Mouse (Mus musculus) hindbrain, embryonic 11.5 days (tissue): ENCODE data around the gene Cyp4a31. TPM values are rescaled to one million over a fixed set of nuclear protein-coding genes. Genes with fewer than 3 reads are reported as not detected.
"Not testable (repeated sequence)": the region's sequence is repeated elsewhere in the genome, so short reads cannot be mapped to it uniquely, and the experiment has no call there.

Experiments
- ATAC-seq: fragments of 200-750 bp; cut with Nextera tagmentation; 2 replicates; pipeline ENCODE4 v1.8.0; 2017; ENCODE audit warnings: mild to moderate bottlenecking, moderate TSS enrichment, moderate library complexity; ENCODE audit not compliant: low FRiP score
- DNase-seq: peaks from one replicate; pipeline ENCODE4 v3.0.0-alpha.2; 2015; ENCODE audit warnings: low spot score
- H3K27ac ChIP-seq: fragments of 300-500 bp; sonication (generic); 2 replicates; pipeline ENCODE4 v1.5.1; 2014; ENCODE audit warnings: mild to moderate bottlenecking, low read depth, low read length
- H3K27me3 ChIP-seq: fragments of 300-500 bp; sonication (generic); 2 replicates; pipeline ENCODE4 v1.6.1; 2014; ENCODE audit warnings: mild to moderate bottlenecking, low read length, moderate library complexity, mixed read lengths; ENCODE audit not compliant: control insufficient read depth, insufficient read depth
- H3K36me3 ChIP-seq: fragments of 300-500 bp; sonication (generic); 2 replicates; pipeline ENCODE4 v1.6.1; 2014; ENCODE audit warnings: mild to moderate bottlenecking, low read length, moderate library complexity, mixed read lengths; ENCODE audit not compliant: control insufficient read depth, insufficient read depth
- H3K4me1 ChIP-seq: fragments of 300-500 bp; sonication (generic); replicated peaks from 2 replicates; pipeline ENCODE4 v1.6.1; 2014; ENCODE audit warnings: low read length, mixed read lengths; ENCODE audit not compliant: control insufficient read depth, insufficient read depth
- H3K4me2 ChIP-seq: fragments of 300-500 bp; sonication (generic); replicated peaks from 2 replicates; pipeline ENCODE4 v1.6.1; 2014; ENCODE audit warnings: mild to moderate bottlenecking, low read depth, low read length
- H3K4me3 ChIP-seq: fragments of 300-500 bp; sonication (generic); 2 replicates; pipeline ENCODE4 v1.5.1; 2014; ENCODE audit warnings: low read depth, low read length
- H3K9ac ChIP-seq: fragments of 300-500 bp; sonication (generic); 2 replicates; pipeline ENCODE4 v1.6.1; 2014; ENCODE audit warnings: low read depth, low read length
- H3K9me3 ChIP-seq: fragments of 300-500 bp; sonication (generic); 2 replicates; pipeline ENCODE4 v1.6.1; 2016; ENCODE audit warnings: low read length; ENCODE audit not compliant: control insufficient read depth
- WGBS: fragments of 180-500 bp; shearing (Covaris S2); extraction: QIAGEN DNeasy Blood & Tissue Kit; methylation state at CpG from one replicate; pipeline ENCODE4 v1.1.7; 2014; 5-methylcytosine and 5-hydroxymethylcytosine counted together
- polyA plus RNA-seq: library from polyadenylated mRNA; unstranded; fragments of >200 nt; fragmentation: Nextera tagmentation; extraction: Ambion mirVana; gene quantifications from 2 replicates; pipeline ENCODE4 v1.2.1, GENCODE M21; 2014

The Cyp4a31 gene
- polyA plus RNA-seq, 1 experiment from 2014 or later: not detected

DNA sequence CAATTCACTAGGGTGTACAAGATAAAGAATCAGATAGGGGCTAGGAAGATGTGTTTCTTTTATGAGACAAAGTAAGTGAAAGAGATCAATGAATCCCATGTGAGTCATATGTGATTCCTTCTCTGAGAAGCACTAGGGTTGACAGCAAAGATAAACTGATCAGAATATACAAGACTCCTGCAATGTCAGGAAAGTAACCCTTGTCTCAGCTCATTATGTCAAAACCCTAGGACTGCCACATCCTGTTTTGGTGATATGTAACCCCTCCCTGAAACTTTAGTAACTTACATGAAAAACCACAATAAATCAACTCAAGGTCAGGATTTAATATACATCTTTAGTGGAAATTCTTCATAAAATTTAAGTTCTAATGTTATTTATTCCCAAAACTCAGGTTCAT, 50.6 kb downstream of the Cyp4a31 start:
- Histone ChIP-seq H3K36me3 (no peaks in the 10 kb centered on the region), H3K9ac (no peak overlapping the region)
- no peak for ATAC-seq

DNA sequence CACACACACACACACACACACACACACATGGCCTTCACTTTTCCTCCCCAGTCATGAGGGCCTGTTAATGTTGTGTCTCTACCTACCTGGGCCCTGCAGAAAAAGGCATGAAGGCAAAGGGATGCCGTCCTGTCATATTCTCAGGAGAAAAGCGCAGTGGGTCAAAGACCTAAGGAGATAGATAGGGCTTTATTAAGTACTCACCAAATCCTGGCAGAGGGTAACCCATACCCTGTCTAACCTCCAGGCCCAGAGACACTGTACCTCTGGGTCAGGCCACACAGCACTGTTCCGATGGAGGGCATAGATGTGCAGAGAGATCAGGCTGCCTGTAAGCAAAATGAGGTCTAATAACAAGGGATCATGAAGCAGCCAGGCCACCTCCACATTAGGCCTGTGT, 62.1 kb downstream of the Cyp4a31 start:
- H3K9me3 ChIP-seq, H3K27me3 ChIP-seq, H3K36me3 ChIP-seq, H3K27ac ChIP-seq, H3K4me1 ChIP-seq, H3K4me3 ChIP-seq, H3K4me2 ChIP-seq, DNase-seq, ATAC-seq, H3K9ac ChIP-seq: not testable (repeated sequence)
- 100% methylated on average over 2 of the region's 3 CpGs for WGBS

More for the DNA sequence above, 50.6 kb downstream of the Cyp4a31 start:
- H3K4me1 ChIP-seq: no peaks in the 10 kb centered on the region
- DNase-seq: no peak
- H3K4me2 ChIP-seq: no peak overlapping the region
- H3K9me3 ChIP-seq: no peaks in the 10 kb centered on the region
- H3K27me3 ChIP-seq: no peaks in the 10 kb centered on the region
- H3K4me3 ChIP-seq: no peak overlapping the region
- H3K27ac ChIP-seq: no peak overlapping the region

Other genes with a start within 250 kb of the Cyp4a31 start
- gene Cyp4a12b, start 152.0 kb upstream of the Cyp4a31 start, polyA plus RNA-seq: not detected in 2 replicates
- gene Cyp4a30b, start 111.0 kb upstream of the Cyp4a31 start, polyA plus RNA-seq: not detected in 2 replicates
- not detected in 2 replicates for gene Cyp4a14, start 67.5 kb upstream of the Cyp4a31 start, polyA plus RNA-seq
- not detected in 2 replicates for gene Cyp4a10, start 45.4 kb upstream of the Cyp4a31 start, polyA plus RNA-seq
- not detected in 2 replicates for gene Cyp4a32, start 37.3 kb downstream of the Cyp4a31 start, polyA plus RNA-seq
- not detected in 2 replicates for gene Cyp4b1, start 84.1 kb downstream of the Cyp4a31 start, polyA plus RNA-seq
- 39.9 and 45.0 TPM in 2 replicates for gene Efcab14, start 174.1 kb downstream of the Cyp4a31 start, polyA plus RNA-seq
- gene Tex38, start 217.4 kb downstream of the Cyp4a31 start, polyA plus RNA-seq: 0.29 TPM in 1 of 2 replicates, not detected in the other
- 42.5 and 46.0 TPM in 2 replicates for gene Atpaf1, start 221.2 kb downstream of the Cyp4a31 start, polyA plus RNA-seq